Comparison of ENCODE assay signal across 23 mouse cellular contexts in the genomic region with DNA sequence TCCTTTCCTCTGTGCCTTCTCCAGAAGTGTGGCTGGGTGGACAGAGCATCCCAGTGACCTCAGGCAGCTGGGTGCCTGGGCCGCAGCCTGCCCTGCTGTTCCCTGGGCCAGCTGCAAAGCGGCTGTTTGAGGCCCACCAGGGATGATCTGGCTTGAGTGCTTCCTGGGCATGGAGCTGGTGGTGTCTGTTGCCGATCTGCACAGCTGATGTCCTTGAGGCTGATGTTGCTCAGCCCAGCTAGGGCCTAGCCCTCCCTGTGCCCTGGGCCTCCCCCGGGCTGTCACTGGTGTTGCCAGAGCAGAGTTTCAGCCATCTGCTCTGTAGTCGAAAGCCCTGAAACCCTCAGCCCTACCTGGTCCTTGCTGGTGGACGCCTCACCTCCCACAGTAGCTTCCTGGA.
DNase-seq lines count a peak whose midpoint lies in the region; ATAC-seq and TF ChIP-seq lines count a peak whose summit lies in the region.
"Had no signal": no experiment of that assay in that cellular context is flagged by ENCODE, and none has a peak within 500 bp of the region (broad histone marks: within the 10 kb centered on the region; RNA-seq: fewer than 3 reads in every experiment).

No protein-coding gene starts in this region.

- H3K9me3 ChIP-seq in intestine, embryonic 15.5 days: no peaks in the 10 kb centered on the region
- H3K9me3 ChIP-seq in intestine, postnatal 0 days (ENCODE audit: control insufficient read depth): no peaks in the 10 kb centered on the region
- H3K9me3 ChIP-seq in midbrain, embryonic 10.5 days (replicated peaks): no peaks in the 10 kb centered on the region
- no peaks in the 10 kb centered on the region for H3K9me3 ChIP-seq in midbrain, embryonic 11.5 days (ENCODE audit: control insufficient read depth, low read length)
- no peaks in the 10 kb centered on the region for H3K9me3 ChIP-seq in embryonic facial prominence, embryonic 14.5 days (ENCODE audit: control insufficient read depth, low read length)
- H3K9me3 ChIP-seq: embryonic facial prominence, embryonic 12.5 days; heart, embryonic 12.5 days; liver, embryonic 13.5 days had no signal

- no peak for TF ChIP-seq CTCF in gastrocnemius, adult 2 months (IDR thresholded peaks at IDR 0.05)
- no peak for TF ChIP-seq CTCF in intestine, postnatal 0 days (IDR thresholded peaks at IDR 0.05; ENCODE audit: low read depth)

- no peak overlapping the region for H3K9ac ChIP-seq in intestine, embryonic 15.5 days
- H3K9ac ChIP-seq in intestine, postnatal 0 days (ENCODE audit: low read depth, low read length): no peak overlapping the region
- H3K9ac ChIP-seq in midbrain, embryonic 11.5 days (ENCODE audit: low read length): no peak overlapping the region
- H3K9ac ChIP-seq in embryonic facial prominence, embryonic 14.5 days (ENCODE audit: low read depth, low read length): no peak overlapping the region
- H3K9ac ChIP-seq: embryonic facial prominence, embryonic 12.5 days; heart, embryonic 12.5 days; liver, embryonic 13.5 days had no signal

- H3K4me2 ChIP-seq in intestine, embryonic 15.5 days (replicated peaks): no peak overlapping the region
- H3K4me2 ChIP-seq in intestine, postnatal 0 days (replicated peaks; ENCODE audit: low read depth): no peak overlapping the region
- H3K4me2 ChIP-seq in midbrain, embryonic 11.5 days: no peak overlapping the region
- no peak overlapping the region for H3K4me2 ChIP-seq in embryonic facial prominence, embryonic 14.5 days (ENCODE audit: low read depth, low read length)
- H3K4me2 ChIP-seq: embryonic facial prominence, embryonic 12.5 days; heart, embryonic 12.5 days; liver, embryonic 13.5 days had no signal

- intact Hi-C loops in gastrocnemius, postnatal 14 days (cut with DNase I; ENCODE audit: low total_unique reads): no loop called here
- intact Hi-C loops in gastrocnemius, adult 2 months (cut with DNase I): no loop called here

- WGBS in intestine, embryonic 15.5 days: 38% methylated on average over 6 of the region's 6 CpGs
- WGBS in intestine, postnatal 0 days: 41% methylated on average over 6 of the region's 6 CpGs
- WGBS in midbrain, embryonic 10.5 days: 81% methylated on average over 6 of the region's 6 CpGs
- WGBS in midbrain, embryonic 11.5 days: 79% methylated on average over 6 of the region's 6 CpGs
- 74% methylated on average over 6 of the region's 6 CpGs for WGBS in embryonic facial prominence, embryonic 14.5 days

- H3K4me1 ChIP-seq in intestine, embryonic 15.5 days (replicated peaks): peaks cover 4% of the 10 kb centered on the region; the same call in 1 of the 2 replicates
- no peaks in the 10 kb centered on the region for H3K4me1 ChIP-seq in intestine, postnatal 0 days (replicated peaks; ENCODE audit: control insufficient read depth, insufficient read depth, low read length)
- peaks cover 5% of the 10 kb centered on the region for H3K4me1 ChIP-seq in midbrain, embryonic 10.5 days
- no peaks in the 10 kb centered on the region for H3K4me1 ChIP-seq in midbrain, embryonic 11.5 days (ENCODE audit: control insufficient read depth, insufficient read depth, low read length)
- H3K4me1 ChIP-seq in embryonic facial prominence, embryonic 14.5 days (ENCODE audit: control insufficient read depth, insufficient read depth, low read length): peaks cover 5% of the 10 kb centered on the region; the same call in 1 of the 2 replicates
- H3K4me1 ChIP-seq: liver, embryonic 13.5 days had no signal

- no peaks in the 10 kb centered on the region for H3K27me3 ChIP-seq in intestine, embryonic 15.5 days (replicated peaks)
- no peaks in the 10 kb centered on the region for H3K27me3 ChIP-seq in intestine, postnatal 0 days (replicated peaks; ENCODE audit: control insufficient read depth, insufficient read depth, low read length)
- no peaks in the 10 kb centered on the region for H3K27me3 ChIP-seq in midbrain, embryonic 10.5 days (ENCODE audit: low read depth, poor library complexity, severe bottlenecking)
- H3K27me3 ChIP-seq in midbrain, embryonic 11.5 days (ENCODE audit: control insufficient read depth, insufficient read depth, low read length): no peaks in the 10 kb centered on the region
- H3K27me3 ChIP-seq in embryonic facial prominence, embryonic 14.5 days (replicated peaks; ENCODE audit: control insufficient read depth, insufficient read depth, low read length): no peaks in the 10 kb centered on the region
- H3K27me3 ChIP-seq: embryonic facial prominence, embryonic 12.5 days; heart, embryonic 12.5 days had no signal

- 0 out of 2 replicates have a peak, but pooled peaks have one; percentile 49 for ATAC-seq in intestine, embryonic 15.5 days
- ATAC-seq in intestine, postnatal 0 days: no peak
- no peak for ATAC-seq in midbrain, embryonic 11.5 days (ENCODE audit: low FRiP score)
- ATAC-seq in embryonic facial prominence, embryonic 14.5 days (ENCODE audit: low read depth): peak; percentile 23; the same call in 1 of the 2 replicates
- ATAC-seq: forebrain, embryonic 14.5 days had no signal

- DNase-seq in gastrocnemius, postnatal 14 days: peak; percentile 20
- DNase-seq in gastrocnemius, adult 2 months: no peak
- DNase-seq in midbrain, embryonic 10.5 days (ENCODE audit: low spot score): no peak
- no peak for DNase-seq in midbrain, embryonic 11.5 days (ENCODE audit: low spot score, missing footprints)
- no peak for DNase-seq in embryonic facial prominence, embryonic 14.5 days (ENCODE audit: low spot score)
- no peak for DNase-seq in thymus, postnatal 36 days
- DNase-seq: cerebellum, adult 18-20 months; cerebellum, postnatal 14 days; heart, postnatal 10 days; kidney, postnatal 25 days; layer of hippocampus, postnatal 36 days; liver, embryonic 13.5 days; lung, adult 2 months; lung, postnatal 14 days; right cerebral cortex, postnatal 14 days; thymus, adult 2 months had no signal

- no peak overlapping the region for H3K4me3 ChIP-seq in gastrocnemius, adult 2 months
- H3K4me3 ChIP-seq in intestine, embryonic 15.5 days (replicated peaks): no peak overlapping the region
- H3K4me3 ChIP-seq in intestine, postnatal 0 days (ENCODE audit: low read depth, low read length): no peak overlapping the region
- H3K4me3 ChIP-seq in midbrain, embryonic 10.5 days: no peak overlapping the region
- H3K4me3 ChIP-seq in midbrain, embryonic 11.5 days (ENCODE audit: low read depth, low read length): no peak overlapping the region
- no peak overlapping the region for H3K4me3 ChIP-seq in embryonic facial prominence, embryonic 14.5 days (ENCODE audit: low read depth, low read length)
- H3K4me3 ChIP-seq: embryonic facial prominence, embryonic 12.5 days; erythroblast, embryonic 14.5 days; heart, embryonic 12.5 days; liver, embryonic 13.5 days had no signal

- no peaks in the 10 kb centered on the region for H3K36me3 ChIP-seq in intestine, embryonic 15.5 days
- H3K36me3 ChIP-seq in intestine, postnatal 0 days (ENCODE audit: control insufficient read depth, insufficient read depth): no peaks in the 10 kb centered on the region
- H3K36me3 ChIP-seq in midbrain, embryonic 10.5 days: no peaks in the 10 kb centered on the region
- no peaks in the 10 kb centered on the region for H3K36me3 ChIP-seq in midbrain, embryonic 11.5 days (ENCODE audit: control insufficient read depth, insufficient read depth, low read length)
- H3K36me3 ChIP-seq in embryonic facial prominence, embryonic 14.5 days (ENCODE audit: control insufficient read depth, insufficient read depth, low read length): no peaks in the 10 kb centered on the region
- H3K36me3 ChIP-seq: embryonic facial prominence, embryonic 12.5 days; heart, embryonic 12.5 days; liver, embryonic 13.5 days had no signal

- H3K27ac ChIP-seq in gastrocnemius, adult 2 months: no peak overlapping the region
- no peak overlapping the region for H3K27ac ChIP-seq in intestine, embryonic 15.5 days
- H3K27ac ChIP-seq in intestine, postnatal 0 days (ENCODE audit: low read depth, low read length): no peak overlapping the region
- H3K27ac ChIP-seq in midbrain, embryonic 10.5 days (replicated peaks): peak overlapping the region; percentile 30; the same call in 1 of the 2 replicates
- H3K27ac ChIP-seq in midbrain, embryonic 11.5 days (ENCODE audit: low read depth, low read length): no peak overlapping the region
- no peak overlapping the region for H3K27ac ChIP-seq in embryonic facial prominence, embryonic 14.5 days (replicated peaks; ENCODE audit: low read depth, low read length)
- H3K27ac ChIP-seq: embryonic facial prominence, embryonic 12.5 days; liver, embryonic 13.5 days; stomach, postnatal 0 days had no signal

Comparison
In these comparisons a context has a peak if more than half of its experiments do, and no peak if none do; other contexts are left out.
1. ATAC-seq: peak in intestine, embryonic 15.5 days (single experiment) and embryonic facial prominence, embryonic 14.5 days (single experiment); none in intestine, postnatal 0 days (single experiment) and midbrain, embryonic 11.5 days (single experiment).